Mouse (Mus musculus) lung, adult 2 months (tissue): ENCODE results near the gene Ppp2r3a.

ENCODE experiments used
- CTCF ChIP-seq: fragments of 200-500 bp; IDR thresholded peaks from 2 replicates; pipeline ENCODE4 v1.5.1; 2011; ENCODE audit warnings: mild to moderate bottlenecking, low read length, control low read depth; ENCODE audit not compliant: insufficient read depth
- POLR2A ChIP-seq: fragments of 200-500 bp; IDR thresholded peaks from 2 replicates; pipeline ENCODE4 v1.6.1; 2011; ENCODE audit warnings: low read depth, mild to moderate bottlenecking, control low read depth, low read length, borderline replicate concordance; ENCODE audit errors: extremely low read depth

DNA sequence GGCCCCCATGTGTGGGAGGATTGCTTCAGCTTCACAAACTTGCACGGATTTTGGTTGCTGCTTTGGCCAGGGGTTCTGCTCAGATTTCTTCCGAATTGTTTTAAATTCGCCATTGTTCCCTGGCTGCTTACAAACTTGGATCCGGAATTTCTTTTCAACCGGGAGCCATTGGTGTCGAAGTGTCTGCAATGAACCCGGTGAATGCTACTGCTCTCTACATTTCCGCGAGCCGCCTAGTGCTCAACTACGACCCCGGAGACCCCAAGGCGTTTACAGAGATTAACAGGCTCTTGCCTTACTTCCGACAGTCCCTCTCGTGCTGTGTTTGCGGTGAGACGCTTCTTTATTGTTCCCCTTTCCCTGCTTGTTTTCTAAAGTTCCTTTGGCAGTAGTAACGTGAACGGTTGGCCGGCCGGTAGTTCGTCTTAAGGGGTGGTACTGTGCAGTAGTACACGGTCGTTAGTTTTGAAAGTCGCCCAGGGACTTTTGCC lies 176.5 kb downstream of the Ppp2r3a start:
- TF ChIP-seq CTCF (no peak), POLR2A (no peak)
